Mouse (Mus musculus) embryonic fibroblast, embryonic 13.5 days (primary cell): ENCODE measurements around the gene Zc3hav1.

Source experiments
- CTCF ChIP-seq: IDR thresholded peaks from 2 replicates; pipeline ENCODE4 v1.5.1; 2011; ENCODE audit warnings: mild to moderate bottlenecking, control low read depth, low read length, moderate library complexity, borderline replicate concordance; ENCODE audit not compliant: insufficient read depth
- POLR2A ChIP-seq: IDR thresholded peaks from 2 replicates; pipeline ENCODE4 v1.6.1; 2011; ENCODE audit warnings: low read depth, mild to moderate bottlenecking, control low read depth, low read length, moderate library complexity

DNA sequence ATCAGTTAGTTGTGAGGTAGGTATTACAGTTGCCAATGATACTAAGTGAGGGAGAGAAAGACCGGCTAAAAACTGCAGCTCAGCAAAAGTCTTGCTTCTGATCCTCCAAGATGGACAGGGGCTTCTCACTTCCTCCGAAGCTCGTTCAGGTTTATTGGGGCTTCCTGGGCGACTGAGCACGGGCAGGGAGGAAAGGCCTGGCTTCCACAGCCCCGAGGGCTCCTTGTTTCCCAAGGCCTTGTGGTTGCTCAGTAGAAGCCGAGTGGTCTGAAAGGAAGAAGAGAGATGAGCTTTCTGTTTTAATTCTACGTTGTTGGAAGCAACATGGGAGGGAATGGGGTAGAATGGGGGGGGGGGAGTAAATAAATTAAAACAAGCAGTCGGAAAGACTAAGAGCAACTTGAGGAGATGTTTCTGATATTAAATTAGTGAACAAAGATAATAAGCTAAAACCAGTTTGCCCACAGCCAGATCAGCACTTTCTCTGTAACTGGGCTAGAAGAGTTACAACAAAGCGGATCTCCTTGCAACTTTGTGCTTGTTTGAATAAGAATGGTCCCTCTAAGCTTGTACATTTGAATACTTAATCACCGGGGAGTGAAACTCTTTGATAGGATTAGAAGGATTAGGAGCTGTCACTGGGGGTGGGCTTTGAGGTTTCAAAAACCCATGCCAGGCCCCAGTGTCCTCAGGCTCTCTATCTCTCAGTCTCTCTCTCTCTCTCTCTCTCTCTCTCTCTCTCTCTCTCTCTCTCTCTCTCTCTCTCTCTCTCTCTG is 61.3 kb downstream of the Zc3hav1 start:
- TF ChIP-seq POLR2A: no peak
- TF ChIP-seq CTCF: no peak
